Mouse (Mus musculus) testis, adult 2 months (tissue): ENCODE results near the gene Vmn2r12.

ENCODE experiments used
- CTCF ChIP-seq: fragments of 200-500 bp; IDR thresholded peaks from 2 replicates; pipeline ENCODE4 v1.5.1; 2012; ENCODE audit warnings: low read depth, mild to moderate bottlenecking, inconsistent platforms, low read length, moderate library complexity; ENCODE audit not compliant: control insufficient read depth, insufficient read depth, insufficient replicate concordance
- POLR2A ChIP-seq: fragments of 200-500 bp; IDR thresholded peaks from 2 replicates; pipeline ENCODE4 v1.6.1; 2012; ENCODE audit warnings: low read depth, mild to moderate bottlenecking, inconsistent platforms, low read length, moderate library complexity; ENCODE audit not compliant: control insufficient read depth

DNA sequence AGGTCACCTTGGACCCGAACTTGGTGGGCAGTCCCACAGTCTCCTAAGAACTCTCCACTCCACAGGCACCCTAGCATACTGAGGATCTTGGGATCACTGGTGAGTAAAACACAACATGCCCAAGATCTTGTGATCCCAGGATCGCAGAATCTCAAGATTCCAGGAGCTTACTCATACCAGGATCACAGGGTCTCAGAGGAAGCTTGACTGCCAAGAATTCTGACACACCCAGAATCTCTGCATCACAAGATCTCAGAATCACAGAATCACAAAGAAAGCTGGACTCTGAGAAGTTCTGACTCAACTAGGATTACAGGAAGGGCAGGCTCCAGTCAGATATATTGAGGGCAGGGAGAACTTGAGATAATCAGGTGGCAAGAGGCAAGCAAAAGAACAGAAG lies 39.0 kb upstream of the Vmn2r12 start:
- TF ChIP-seq POLR2A, result no peak
- TF ChIP-seq CTCF, result no peak
